Mouse (Mus musculus) right cerebral cortex, adult 2 months (tissue): ENCODE data around the gene Hist1h2bf.
"Not testable (repeated sequence)": the region's sequence is repeated elsewhere in the genome, so short reads cannot be mapped to it uniquely, and the experiment has no call there.

ENCODE experiments used
- DNase-seq, 2 experiments: peaks; one replicate each; pipeline ENCODE4 v3.0.0; 2021 to 2022; ENCODE audit warnings: low spot score in 2 of 2

Hist1h2bf gene

GRCm38 (mm10) chr13:23543965-23544786 lies 29.8 kb downstream of the Hist1h2bf start, which contains the start of gene Hist1h3f:
TSS of gene Hist1h3f (plus strand) at chr13:23544052.
- peak; percentile 75 to 80 for DNase-seq

GRCm38 (mm10) chr13:23542999-23543607 lies 30.9 kb downstream of the Hist1h2bf start, which contains the start of gene Hist1h2bh:
TSS of gene Hist1h2bh (minus strand) at chr13:23543392.
- peak; percentile 72 to 79 for DNase-seq

GRCm38 (mm10) chr13:23542225-23542980 lies 31.6 kb downstream of the Hist1h2bf start:
- not testable (repeated sequence) for DNase-seq

- no peak for DNase-seq
Observed at GRCm38 (mm10) chr13:23541497-23541896, 32.5 kb downstream of the Hist1h2bf start.

- not testable (repeated sequence) for DNase-seq
Observed at GRCm38 (mm10) chr13:23539821-23540220, 34.2 kb downstream of the Hist1h2bf start.

GRCm38 (mm10) chr13:23538249-23538648 lies 35.7 kb downstream of the Hist1h2bf start:
- DNase-seq, result no peak

- DNase-seq, result no peak
Observed at GRCm38 (mm10) chr13:23537006-23537710, 36.8 kb downstream of the Hist1h2bf start.

- no peak for DNase-seq
Observed at GRCm38 (mm10) chr13:23536076-23536822, 37.7 kb downstream of the Hist1h2bf start.

GRCm38 (mm10) chr13:23535137-23536075 lies 38.6 kb downstream of the Hist1h2bf start, which contains the start of gene Hist1h3g:
TSS of gene Hist1h3g (plus strand) at chr13:23535422.
- peak; percentile 95 for DNase-seq

- peak; percentile 26 to 34 for DNase-seq
Observed at GRCm38 (mm10) chr13:23534368-23535131, 39.4 kb downstream of the Hist1h2bf start.

GRCm38 (mm10) chr13:23533560-23534367 lies 40.2 kb downstream of the Hist1h2bf start, which contains the start of gene Hist1h2af:
TSS of gene Hist1h2af (plus strand) at chr13:23533906.
- DNase-seq, result peak; percentile 75 to 83

GRCm38 (mm10) chr13:23532262-23533075 lies 41.5 kb downstream of the Hist1h2bf start:
- no peak for DNase-seq

GRCm38 (mm10) chr13:23530901-23531875 lies 42.8 kb downstream of the Hist1h2bf start, which contains the start of gene Hist1h4h:
TSS of gene Hist1h4h (plus strand) at chr13:23531050.
- peak; percentile 98 for DNase-seq

- peak; percentile 77 to 79 for DNase-seq
Observed at GRCm38 (mm10) chr13:23530181-23530900, 43.7 kb downstream of the Hist1h2bf start.
